Mouse (Mus musculus): ENCODE measurements around the gene Sema6c.
A peak's percentile ranks its signal among the peaks of the same experiment; 100 is the strongest.
"Not testable (repeated sequence)": the region's sequence is repeated elsewhere in the genome, so short reads cannot be mapped to it uniquely, and the experiment has no call there.

Sema6c gene

GRCm38 (mm10) chr3:95159987-95160963 lies at the start of gene Sema6c:
Gene Sema6c, plus strand, starts transcription at chr3:95160457.
- peak; percentile 98 for DNase-seq (ENCODE audit: extremely low read depth, low read depth)

GRCm38 (mm10) chr3:95110911-95111726 lies 49.1 kb upstream of the Sema6c start, which contains the start of gene Vps72:
Gene Vps72, plus strand, starts transcription at chr3:95111022.
- peak; percentile 98 for DNase-seq (ENCODE audit: extremely low read depth, low read depth)

GRCm38 (mm10) chr3:95112760-95113159 lies 47.5 kb upstream of the Sema6c start:
- no peak for DNase-seq (ENCODE audit: extremely low read depth, low read depth)

- DNase-seq (ENCODE audit: extremely low read depth, low read depth): no peak
These were observed 42.5 kb upstream of the Sema6c start for GRCm38 (mm10) chr3:95117751-95118150.

- DNase-seq (ENCODE audit: extremely low read depth, low read depth): no peak
These were observed 38.7 kb upstream of the Sema6c start for GRCm38 (mm10) chr3:95121580-95121979.

GRCm38 (mm10) chr3:95124246-95124645 lies 36.0 kb upstream of the Sema6c start, which contains the start of gene Tmod4:
Gene Tmod4, plus strand, starts transcription at chr3:95124476.
- DNase-seq (ENCODE audit: extremely low read depth, low read depth): no peak

- no peak for DNase-seq (ENCODE audit: extremely low read depth, low read depth)
These were observed 35.3 kb upstream of the Sema6c start for GRCm38 (mm10) chr3:95124972-95125371.

- DNase-seq (ENCODE audit: extremely low read depth, low read depth): no peak
These were observed 31.0 kb upstream of the Sema6c start for GRCm38 (mm10) chr3:95129226-95129651.

- no peak for DNase-seq (ENCODE audit: extremely low read depth, low read depth)
These were observed 30.2 kb upstream of the Sema6c start for GRCm38 (mm10) chr3:95130081-95130480.

- DNase-seq (ENCODE audit: extremely low read depth, low read depth): not testable (repeated sequence)
These were observed 27.9 kb upstream of the Sema6c start for GRCm38 (mm10) chr3:95132389-95132788.

GRCm38 (mm10) chr3:95133176-95133575 lies 27.1 kb upstream of the Sema6c start:
- DNase-seq (ENCODE audit: extremely low read depth, low read depth): no peak

GRCm38 (mm10) chr3:95133680-95134101 lies 26.6 kb upstream of the Sema6c start, which contains the start of the genes Scnm1 and Lysmd1:
Gene Scnm1, minus strand, starts transcription at chr3:95134011.
Gene Lysmd1, plus strand, starts transcription at chr3:95134088.
- DNase-seq (ENCODE audit: extremely low read depth, low read depth): peak; percentile 100

GRCm38 (mm10) chr3:95134133-95134532 lies 26.1 kb upstream of the Sema6c start:
- not testable (repeated sequence) for DNase-seq (ENCODE audit: extremely low read depth, low read depth)

- peak; percentile 85 for DNase-seq (ENCODE audit: extremely low read depth, low read depth)
These were observed 25.2 kb upstream of the Sema6c start for GRCm38 (mm10) chr3:95135023-95135422.

GRCm38 (mm10) chr3:95135433-95136052 lies 24.7 kb upstream of the Sema6c start:
- DNase-seq (ENCODE audit: extremely low read depth, low read depth): peak; percentile 82

- no peak for DNase-seq (ENCODE audit: extremely low read depth, low read depth)
These were observed 23.9 kb upstream of the Sema6c start for GRCm38 (mm10) chr3:95136336-95136735.

- no peak for DNase-seq (ENCODE audit: extremely low read depth, low read depth)
These were observed 20.5 kb upstream of the Sema6c start for GRCm38 (mm10) chr3:95139586-95140288.

- no peak for DNase-seq (ENCODE audit: extremely low read depth, low read depth)
These were observed 20.0 kb upstream of the Sema6c start for GRCm38 (mm10) chr3:95140289-95140595.

GRCm38 (mm10) chr3:95140795-95141194 lies 19.5 kb upstream of the Sema6c start:
- DNase-seq (ENCODE audit: extremely low read depth, low read depth): no peak

GRCm38 (mm10) chr3:95141474-95141873 lies 18.8 kb upstream of the Sema6c start:
- DNase-seq (ENCODE audit: extremely low read depth, low read depth): peak; percentile 70

Measured in MEL-GATA-1-ER (cell line).